Mouse (Mus musculus): ENCODE measurements around the gene Jmjd7. TPM values are rescaled to one million over a fixed set of nuclear protein-coding genes. Genes with fewer than 3 reads are reported as not detected.

Jmjd7 gene
- total RNA-seq, 1 experiment, result 7.2 TPM

- Histone ChIP-seq H3K27ac (ENCODE audit: insufficient read depth, low read depth, low read length, poor library complexity, severe bottlenecking) (no peak within 1 kb of the TSS), H3K36me3 (ENCODE audit: control insufficient read depth, insufficient read depth, low read length, poor library complexity, severe bottlenecking) (peaks cover 8% of the 10 kb centered on the region; the same call in 1 of the 2 replicates), H3K9ac (ENCODE audit: insufficient read depth, low read depth, low read length, poor library complexity, severe bottlenecking) (no peak within 1 kb of the TSS), H3K9me3 (ENCODE audit: control insufficient read depth, insufficient read depth, low read depth, low read length) (no peaks in the 10 kb centered on the region), H3K4me1 (ENCODE audit: control insufficient read depth in 2 of 2, insufficient read depth in 2 of 2, low read length in 2 of 2, poor library complexity in 1 of 2) (peaks cover 0 to 2% of the 10 kb centered on the region in 2 experiments; a peak in 1 of 4 replicates), H3K4me3 (ENCODE audit: insufficient read depth in 1 of 2, low read depth in 1 of 2, low read length in 2 of 2, poor library complexity in 1 of 2, severe bottlenecking in 1 of 2) (no peak within 1 kb of the TSS)
- in situ Hi-C loops (cut with MboI; ENCODE audit: low sequenced_read_pairs in 2 of 2, unreplicated experiment in 2 of 2), result no loop called here
- no peak for DNase-seq (ENCODE audit: low read depth, low spot score)
- no peak for TF ChIP-seq ZC3H11A (IDR thresholded peaks at IDR 0.05; ENCODE audit: borderline replicate concordance, low read depth, low read length)
- no peak for TF ChIP-seq CHD2 (IDR thresholded peaks at IDR 0.05; ENCODE audit: low read depth, low read length)
- TF ChIP-seq HCFC1 (IDR thresholded peaks at IDR 0.05; ENCODE audit: borderline replicate concordance, insufficient read depth, low read length), result no peak
- no peak for TF ChIP-seq ZNF384 (IDR thresholded peaks at IDR 0.05; ENCODE audit: low read depth, low read length)
- TF ChIP-seq MAFK (IDR thresholded peaks at IDR 0.05; ENCODE audit: insufficient read depth, low read depth, low read length), result no peak
These were observed 5.6 kb downstream of the Jmjd7 start, which contains the start of gene Pla2g4b for GRCm38 (mm10) chr2:120032726-120033467. Gene Pla2g4b (plus strand): TSS chr2:120033417.

GRCm38 (mm10) chr2:120033726-120034125 lies 6.4 kb downstream of the Jmjd7 start:
- no peak overlapping the region for H3K4me3 ChIP-seq (ENCODE audit: insufficient read depth in 1 of 2, low read depth in 1 of 2, low read length in 2 of 2, poor library complexity in 1 of 2, severe bottlenecking in 1 of 2)
- no peak overlapping the region for H3K9ac ChIP-seq (ENCODE audit: insufficient read depth, low read depth, low read length, poor library complexity, severe bottlenecking)
- no peaks in the 10 kb centered on the region for H3K9me3 ChIP-seq (ENCODE audit: control insufficient read depth, insufficient read depth, low read depth, low read length)
- TF ChIP-seq CHD2 (IDR thresholded peaks at IDR 0.05; ENCODE audit: low read depth, low read length) (no peak), MAFK (IDR thresholded peaks at IDR 0.05; ENCODE audit: insufficient read depth, low read depth, low read length) (no peak), HCFC1 (IDR thresholded peaks at IDR 0.05; ENCODE audit: borderline replicate concordance, insufficient read depth, low read length) (no peak), ZNF384 (IDR thresholded peaks at IDR 0.05; ENCODE audit: low read depth, low read length) (no peak), ZC3H11A (IDR thresholded peaks at IDR 0.05; ENCODE audit: borderline replicate concordance, low read depth, low read length) (no peak)
- H3K27ac ChIP-seq (ENCODE audit: insufficient read depth, low read depth, low read length, poor library complexity, severe bottlenecking), result no peak overlapping the region
- no peak for DNase-seq (ENCODE audit: low read depth, low spot score)
- H3K36me3 ChIP-seq (ENCODE audit: control insufficient read depth, insufficient read depth, low read length, poor library complexity, severe bottlenecking), result peaks cover 8% of the 10 kb centered on the region; the same call in 1 of the 2 replicates
- in situ Hi-C loops (cut with MboI; ENCODE audit: low sequenced_read_pairs in 2 of 2, unreplicated experiment in 2 of 2), result no loop called here
- H3K4me1 ChIP-seq (ENCODE audit: control insufficient read depth in 2 of 2, insufficient read depth in 2 of 2, low read length in 2 of 2, poor library complexity in 1 of 2), result no peaks in the 10 kb centered on the region

- no peak overlapping the region for H3K27ac ChIP-seq (ENCODE audit: insufficient read depth, low read depth, low read length, poor library complexity, severe bottlenecking)
- H3K36me3 ChIP-seq (ENCODE audit: control insufficient read depth, insufficient read depth, low read length, poor library complexity, severe bottlenecking), result peaks cover 20% of the 10 kb centered on the region; the same call in 1 of the 2 replicates
- H3K4me3 ChIP-seq (ENCODE audit: insufficient read depth in 1 of 2, low read depth in 1 of 2, low read length in 2 of 2, poor library complexity in 1 of 2, severe bottlenecking in 1 of 2), result no peak overlapping the region
- no peaks in the 10 kb centered on the region for H3K9me3 ChIP-seq (ENCODE audit: control insufficient read depth, insufficient read depth, low read depth, low read length)
- in situ Hi-C loops (cut with MboI; ENCODE audit: low sequenced_read_pairs in 2 of 2, unreplicated experiment in 2 of 2), result no loop called here
- no peak for DNase-seq (ENCODE audit: low read depth, low spot score)
- no peak overlapping the region for H3K9ac ChIP-seq (ENCODE audit: insufficient read depth, low read depth, low read length, poor library complexity, severe bottlenecking)
- no peak for TF ChIP-seq ZNF384 (IDR thresholded peaks at IDR 0.05; ENCODE audit: low read depth, low read length)
- TF ChIP-seq CHD2 (IDR thresholded peaks at IDR 0.05; ENCODE audit: low read depth, low read length), result no peak
- TF ChIP-seq MAFK (IDR thresholded peaks at IDR 0.05; ENCODE audit: insufficient read depth, low read depth, low read length), result no peak
- TF ChIP-seq ZC3H11A (IDR thresholded peaks at IDR 0.05; ENCODE audit: borderline replicate concordance, low read depth, low read length), result no peak
- no peak for TF ChIP-seq HCFC1 (IDR thresholded peaks at IDR 0.05; ENCODE audit: borderline replicate concordance, insufficient read depth, low read length)
- no peaks in the 10 kb centered on the region for H3K4me1 ChIP-seq (ENCODE audit: control insufficient read depth in 2 of 2, insufficient read depth in 2 of 2, low read length in 2 of 2, poor library complexity in 1 of 2)
These were observed 10.5 kb downstream of the Jmjd7 start for GRCm38 (mm10) chr2:120037744-120038143.

- Histone ChIP-seq H3K4me3 (ENCODE audit: insufficient read depth in 1 of 2, low read depth in 1 of 2, low read length in 2 of 2, poor library complexity in 1 of 2, severe bottlenecking in 1 of 2) (no peak overlapping the region), H3K27ac (ENCODE audit: insufficient read depth, low read depth, low read length, poor library complexity, severe bottlenecking) (no peak overlapping the region), H3K36me3 (ENCODE audit: control insufficient read depth, insufficient read depth, low read length, poor library complexity, severe bottlenecking) (peaks cover 20% of the 10 kb centered on the region; the same call in 1 of the 2 replicates), H3K9ac (ENCODE audit: insufficient read depth, low read depth, low read length, poor library complexity, severe bottlenecking) (no peak overlapping the region), H3K9me3 (ENCODE audit: control insufficient read depth, insufficient read depth, low read depth, low read length) (no peaks in the 10 kb centered on the region), H3K4me1 (ENCODE audit: control insufficient read depth in 2 of 2, insufficient read depth in 2 of 2, low read length in 2 of 2, poor library complexity in 1 of 2) (peaks cover 0 to 5% of the 10 kb centered on the region in 2 experiments; a peak in 2 of 4 replicates)
- no peak for DNase-seq (ENCODE audit: low read depth, low spot score)
- in situ Hi-C loops (cut with MboI; ENCODE audit: low sequenced_read_pairs in 2 of 2, unreplicated experiment in 2 of 2), result no loop called here
- TF ChIP-seq ZNF384 (IDR thresholded peaks at IDR 0.05; ENCODE audit: low read depth, low read length), result no peak
- no peak for TF ChIP-seq HCFC1 (IDR thresholded peaks at IDR 0.05; ENCODE audit: borderline replicate concordance, insufficient read depth, low read length)
- no peak for TF ChIP-seq MAFK (IDR thresholded peaks at IDR 0.05; ENCODE audit: insufficient read depth, low read depth, low read length)
- no peak for TF ChIP-seq ZC3H11A (IDR thresholded peaks at IDR 0.05; ENCODE audit: borderline replicate concordance, low read depth, low read length)
- TF ChIP-seq CHD2 (IDR thresholded peaks at IDR 0.05; ENCODE audit: low read depth, low read length), result no peak
These were observed 13.7 kb downstream of the Jmjd7 start for GRCm38 (mm10) chr2:120040991-120041390.

Data from ES-E14 (cell line).